Mouse (Mus musculus): Measurements from ENCODE around the gene Rnf224. TPM values are rescaled to one million over a fixed set of nuclear protein-coding genes. Genes with fewer than 3 reads are reported as not detected.

Gene Rnf224
- polyA plus RNA-seq, 1 experiment from 2014 or later: not detected

- Histone ChIP-seq H3K9me3 (no peaks in the 10 kb centered on the region), H3K36me3 (replicated peaks) (peaks cover 37% of the 10 kb centered on the region), H3K4me3 (peak within 1 kb of the TSS; percentile 47), H3K27ac (replicated peaks) (no peak within 1 kb of the TSS), H3K27me3 (replicated peaks; ENCODE audit: low read depth, poor library complexity, severe bottlenecking) (peaks cover 41% of the 10 kb centered on the region), H3K4me1 (peaks cover 32% of the 10 kb centered on the region)
- 8% methylated on average over 8 of the region's 8 CpGs for WGBS
- peak; percentile 48 for DNase-seq (ENCODE audit: low spot score)
These were observed 40.2 kb downstream of the Rnf224 start, which contains the start of gene Tor4a for GRCm38 (mm10) chr2:25196172-25196954. Tor4a (minus strand) TSS chr2:25196886.

- H3K27ac ChIP-seq (replicated peaks): no peak overlapping the region
- peak overlapping the region; percentile 47 for H3K4me3 ChIP-seq
- H3K9me3 ChIP-seq: no peaks in the 10 kb centered on the region
- peaks cover 32% of the 10 kb centered on the region for H3K4me1 ChIP-seq
- H3K36me3 ChIP-seq (replicated peaks): peaks cover 28% of the 10 kb centered on the region
- 21% methylated on average over 55 of the region's 55 CpGs for WGBS
- no peak for DNase-seq (ENCODE audit: low spot score)
- H3K27me3 ChIP-seq (replicated peaks; ENCODE audit: low read depth, poor library complexity, severe bottlenecking): peaks cover 41% of the 10 kb centered on the region
These were observed 41.1 kb downstream of the Rnf224 start for GRCm38 (mm10) chr2:25195211-25196156.

GRCm38 (mm10) chr2:25194486-25195171 lies 42.0 kb downstream of the Rnf224 start:
- 83% methylated on average over 17 of the region's 17 CpGs for WGBS
- DNase-seq (ENCODE audit: low spot score): no peak

GRCm38 (mm10) chr2:25194006-25194405 lies 42.6 kb downstream of the Rnf224 start:
- Histone ChIP-seq H3K36me3 (replicated peaks) (peaks cover 13% of the 10 kb centered on the region), H3K27ac (replicated peaks) (no peak overlapping the region), H3K9me3 (no peaks in the 10 kb centered on the region), H3K27me3 (replicated peaks; ENCODE audit: low read depth, poor library complexity, severe bottlenecking) (peaks cover 41% of the 10 kb centered on the region), H3K4me1 (peaks cover 32% of the 10 kb centered on the region), H3K4me3 (no peak overlapping the region)
- no peak for DNase-seq (ENCODE audit: low spot score)
- WGBS: 75% methylated on average over 5 of the region's 5 CpGs

More at GRCm38 (mm10) chr2:25194486-25195171, 42.0 kb downstream of the Rnf224 start:
- peaks cover 20% of the 10 kb centered on the region for H3K36me3 ChIP-seq (replicated peaks)
- peaks cover 41% of the 10 kb centered on the region for H3K27me3 ChIP-seq (replicated peaks; ENCODE audit: low read depth, poor library complexity, severe bottlenecking)
- peak overlapping the region; percentile 47; the same call in 1 of the 2 replicates for H3K4me3 ChIP-seq
- H3K27ac ChIP-seq (replicated peaks): no peak overlapping the region
- H3K9me3 ChIP-seq: no peaks in the 10 kb centered on the region
- peaks cover 32% of the 10 kb centered on the region for H3K4me1 ChIP-seq

DNA sequence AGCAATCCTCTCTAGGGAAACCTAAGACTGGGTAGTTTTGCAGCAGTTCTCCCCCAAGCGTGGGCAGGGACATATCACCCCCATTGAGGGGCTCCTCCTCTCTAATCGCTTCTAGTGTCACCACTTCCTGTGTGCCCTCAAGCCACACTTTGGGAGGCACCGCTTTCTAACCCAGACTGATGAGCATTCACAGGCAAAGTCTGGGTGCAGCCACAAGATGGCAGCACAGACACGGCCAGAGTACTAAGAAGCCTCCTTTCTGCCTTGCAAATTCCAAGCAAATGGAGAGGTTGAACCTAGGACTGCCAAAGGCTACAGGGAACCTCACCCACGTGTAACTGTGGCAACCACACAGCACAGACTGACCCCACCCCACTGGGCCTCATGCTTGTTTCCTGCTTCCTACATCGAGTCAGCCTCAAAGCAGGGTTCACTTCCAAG lies 43.2 kb downstream of the Rnf224 start:
- DNase-seq (ENCODE audit: low spot score): peak; percentile 85
- H3K4me3 ChIP-seq: peak overlapping the region; percentile 6; the same call in 1 of the 2 replicates
- peaks cover 7% of the 10 kb centered on the region; the same call in 1 of the 2 replicates for H3K36me3 ChIP-seq (replicated peaks)
- peaks cover 32% of the 10 kb centered on the region for H3K4me1 ChIP-seq
- 2% methylated on average over 6 of the region's 6 CpGs for whole genome bisulfite sequencing
- peaks cover 41% of the 10 kb centered on the region for H3K27me3 ChIP-seq (replicated peaks; ENCODE audit: low read depth, poor library complexity, severe bottlenecking)
- H3K27ac ChIP-seq (replicated peaks): no peak overlapping the region
- H3K9me3 ChIP-seq: no peaks in the 10 kb centered on the region

GRCm38 (mm10) chr2:25187841-25188240 lies 48.7 kb downstream of the Rnf224 start:
- Histone ChIP-seq H3K36me3 (replicated peaks) (peaks cover 8% of the 10 kb centered on the region), H3K27me3 (replicated peaks; ENCODE audit: low read depth, poor library complexity, severe bottlenecking) (peaks cover 44% of the 10 kb centered on the region), H3K4me1 (peaks cover 35% of the 10 kb centered on the region), H3K4me3 (no peak overlapping the region), H3K27ac (replicated peaks) (no peak overlapping the region), H3K9me3 (no peaks in the 10 kb centered on the region)
- no peak for DNase-seq (ENCODE audit: low spot score)
- 87% methylated on average over 6 of the region's 6 CpGs for WGBS

DNA sequence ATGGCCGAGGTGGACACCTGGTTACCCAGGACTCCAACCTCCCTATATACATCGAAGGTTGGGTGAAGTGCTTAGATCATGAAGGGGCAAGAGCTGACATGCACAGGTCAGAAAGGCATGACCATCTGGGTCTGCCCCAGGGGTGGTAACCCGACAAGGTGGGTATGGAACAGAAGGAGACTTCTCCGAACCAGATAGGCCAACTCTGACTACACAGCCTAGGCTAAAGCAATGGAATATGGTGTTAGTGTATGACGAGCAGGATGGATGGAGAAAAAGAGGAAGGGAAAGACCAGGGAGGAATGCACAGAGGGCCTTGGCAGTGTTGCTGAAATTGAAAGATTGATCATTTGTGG lies 50.0 kb downstream of the Rnf224 start:
- peaks cover 8% of the 10 kb centered on the region for H3K36me3 ChIP-seq (replicated peaks)
- H3K4me3 ChIP-seq: peak overlapping the region; percentile 66
- 26% methylated on average over 5 of the region's 5 CpGs for WGBS
- peak overlapping the region; percentile 91; the same call in 1 of the 2 replicates for H3K27ac ChIP-seq (replicated peaks)
- peaks cover 44% of the 10 kb centered on the region for H3K4me1 ChIP-seq
- peaks cover 56% of the 10 kb centered on the region for H3K27me3 ChIP-seq (replicated peaks; ENCODE audit: low read depth, poor library complexity, severe bottlenecking)
- H3K9me3 ChIP-seq: no peaks in the 10 kb centered on the region
- no peak for DNase-seq (ENCODE audit: low spot score)

GRCm38 (mm10) chr2:25185625-25186574 lies 50.7 kb downstream of the Rnf224 start:
- peaks cover 8% of the 10 kb centered on the region for H3K36me3 ChIP-seq (replicated peaks)
- peak; percentile 87 for DNase-seq (ENCODE audit: low spot score)
- H3K9me3 ChIP-seq: no peaks in the 10 kb centered on the region
- peak overlapping the region; percentile 91 for H3K27ac ChIP-seq (replicated peaks)
- peaks cover 50% of the 10 kb centered on the region for H3K4me1 ChIP-seq
- H3K27me3 ChIP-seq (replicated peaks; ENCODE audit: low read depth, poor library complexity, severe bottlenecking): peaks cover 63% of the 10 kb centered on the region
- peak overlapping the region; percentile 66 for H3K4me3 ChIP-seq
- under 1% methylated on average over 64 of the region's 64 CpGs for WGBS

GRCm38 (mm10) chr2:25184496-25184895 lies 52.1 kb downstream of the Rnf224 start:
- peaks cover 62% of the 10 kb centered on the region for H3K4me1 ChIP-seq
- peak overlapping the region; percentile 66 for H3K4me3 ChIP-seq
- H3K27ac ChIP-seq (replicated peaks): no peak overlapping the region
- peaks cover 77% of the 10 kb centered on the region for H3K27me3 ChIP-seq (replicated peaks; ENCODE audit: low read depth, poor library complexity, severe bottlenecking)
- no peaks in the 10 kb centered on the region for H3K9me3 ChIP-seq
- 94% methylated on average over 7 of the region's 7 CpGs for WGBS
- DNase-seq (ENCODE audit: low spot score): no peak
- peaks cover 8% of the 10 kb centered on the region for H3K36me3 ChIP-seq (replicated peaks)

All from embryonic facial prominence, embryonic 10.5 days (tissue).